Comparison of ENCODE assay signal across 27 mouse cellular contexts in genomic region chr10:17287141-17287540, GRCm38 (mm10).
"Had no signal": no experiment of that assay in that cellular context is flagged by ENCODE, and none has a peak within 500 bp of the region (broad histone marks: within the 10 kb centered on the region; RNA-seq: fewer than 3 reads in every experiment).

No protein-coding gene starts in this region.

- H3K27ac ChIP-seq: embryonic facial prominence, embryonic 10.5 days; embryonic facial prominence, embryonic 12.5 days; embryonic facial prominence, embryonic 13.5 days; embryonic facial prominence, embryonic 15.5 days; forebrain, embryonic 10.5 days; forebrain, embryonic 12.5 days; forebrain, embryonic 13.5 days; forebrain, embryonic 15.5 days; gastrocnemius, adult 2 months; heart, adult 2 months; heart, embryonic 10.5 days had no signal

- H3K4me1 ChIP-seq: embryonic facial prominence, embryonic 12.5 days; forebrain, embryonic 12.5 days; forebrain, embryonic 13.5 days; forebrain, embryonic 15.5 days; heart, embryonic 10.5 days had no signal

- H3K9me3 ChIP-seq: embryonic facial prominence, embryonic 10.5 days; embryonic facial prominence, embryonic 12.5 days; embryonic facial prominence, embryonic 13.5 days; embryonic facial prominence, embryonic 15.5 days; forebrain, embryonic 10.5 days; forebrain, embryonic 12.5 days; forebrain, embryonic 13.5 days; forebrain, embryonic 15.5 days; heart, embryonic 10.5 days had no signal

- H3K4me3 ChIP-seq: embryonic facial prominence, embryonic 10.5 days; embryonic facial prominence, embryonic 12.5 days; embryonic facial prominence, embryonic 13.5 days; embryonic facial prominence, embryonic 15.5 days; erythroblast, embryonic 14.5 days; forebrain, embryonic 10.5 days; forebrain, embryonic 12.5 days; forebrain, embryonic 13.5 days; forebrain, embryonic 15.5 days; gastrocnemius, adult 2 months; heart, adult 2 months; heart, embryonic 10.5 days had no signal

- H3K9ac ChIP-seq: embryonic facial prominence, embryonic 12.5 days; embryonic facial prominence, embryonic 13.5 days; embryonic facial prominence, embryonic 15.5 days; forebrain, embryonic 12.5 days; forebrain, embryonic 13.5 days; forebrain, embryonic 15.5 days; forebrain, postnatal 0 days had no signal

- DNase-seq: cerebellum, adult 8-10 months; cerebellum, adult 9-10 months; cerebellum, adult 9-11 months; cerebellum, postnatal 10 days; cerebellum, postnatal 14 days; cerebellum, postnatal 25 days; cerebellum, postnatal 36 days; embryo, embryonic 11 days; forebrain, postnatal 0 days; gastrocnemius, adult 2 months; gastrocnemius, postnatal 10 days; gastrocnemius, postnatal 14 days; gastrocnemius, postnatal 25 days; gastrocnemius, postnatal 36 days; heart, adult 18-20 months; heart, adult 2 months had no signal

- H3K27me3 ChIP-seq: embryonic facial prominence, embryonic 12.5 days; embryonic facial prominence, embryonic 13.5 days; embryonic facial prominence, embryonic 15.5 days; forebrain, embryonic 12.5 days; forebrain, embryonic 13.5 days; forebrain, embryonic 15.5 days had no signal

- ATAC-seq: forebrain, embryonic 13.5 days; forebrain, embryonic 14.5 days; forebrain, embryonic 15.5 days; forebrain, postnatal 0 days had no signal

- H3K36me3 ChIP-seq: embryonic facial prominence, embryonic 10.5 days; embryonic facial prominence, embryonic 12.5 days; embryonic facial prominence, embryonic 13.5 days; embryonic facial prominence, embryonic 15.5 days; forebrain, embryonic 10.5 days; forebrain, embryonic 12.5 days; forebrain, embryonic 15.5 days; heart, embryonic 10.5 days had no signal

- H3K4me2 ChIP-seq: embryonic facial prominence, embryonic 12.5 days; embryonic facial prominence, embryonic 13.5 days; embryonic facial prominence, embryonic 15.5 days; forebrain, embryonic 12.5 days; forebrain, embryonic 13.5 days; forebrain, embryonic 15.5 days had no signal
